Mouse (Mus musculus) bone marrow macrophage, adult 2 months (primary cell): ENCODE data around the gene Selenos.

ENCODE experiments used
- CTCF ChIP-seq: IDR thresholded peaks from 2 replicates; pipeline ENCODE4 v1.5.1; 2012; ENCODE audit warnings: low read depth, mild to moderate bottlenecking, low read length, moderate library complexity
- POLR2A ChIP-seq: IDR thresholded peaks from 2 replicates; pipeline ENCODE4 v1.6.1; 2012; ENCODE audit warnings: mild to moderate bottlenecking, low read depth, low read length, borderline replicate concordance

- no peak for TF ChIP-seq CTCF
- TF ChIP-seq POLR2A: no peak
Measured at GRCm38 (mm10) chr7:66128857-66129256, 49.4 kb downstream of the Selenos start.
